Mouse (Mus musculus): ENCODE data around the gene Vsig10.

DNA sequence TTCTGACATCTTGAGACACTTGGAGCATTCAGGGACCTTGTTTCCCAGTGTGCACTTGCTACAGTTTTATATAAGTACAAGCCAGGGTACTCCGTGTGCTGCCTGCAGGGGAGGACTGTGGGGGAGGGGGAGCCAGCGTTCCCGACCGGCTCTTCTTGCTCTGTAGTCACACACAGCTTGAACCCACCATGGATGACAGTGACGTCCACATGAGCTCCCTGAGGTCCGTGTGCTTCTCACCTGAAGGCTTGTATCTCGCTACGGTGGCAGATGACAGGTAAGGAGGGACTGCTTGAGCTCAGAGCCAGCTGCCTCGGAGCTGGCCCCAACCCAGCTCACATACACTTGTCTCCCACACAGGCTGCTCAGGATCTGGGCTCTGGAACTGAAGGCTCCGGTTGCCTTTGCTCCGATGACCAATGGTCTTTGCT is 57.5 kb downstream of the Vsig10 start:
- TF ChIP-seq POLR2A (IDR thresholded peaks at IDR 0.05; ENCODE audit: low read depth, low read length) (no peak), CTCF (IDR thresholded peaks at IDR 0.05; ENCODE audit: borderline replicate concordance, insufficient read depth, low read length) (no peak)
